Mouse (Mus musculus): ENCODE measurements around the gene Hist2h2ac.
"Not testable (repeated sequence)": the region's sequence is repeated elsewhere in the genome, so short reads cannot be mapped to it uniquely, and the experiment has no call there.

Gene Hist2h2ac

DNA sequence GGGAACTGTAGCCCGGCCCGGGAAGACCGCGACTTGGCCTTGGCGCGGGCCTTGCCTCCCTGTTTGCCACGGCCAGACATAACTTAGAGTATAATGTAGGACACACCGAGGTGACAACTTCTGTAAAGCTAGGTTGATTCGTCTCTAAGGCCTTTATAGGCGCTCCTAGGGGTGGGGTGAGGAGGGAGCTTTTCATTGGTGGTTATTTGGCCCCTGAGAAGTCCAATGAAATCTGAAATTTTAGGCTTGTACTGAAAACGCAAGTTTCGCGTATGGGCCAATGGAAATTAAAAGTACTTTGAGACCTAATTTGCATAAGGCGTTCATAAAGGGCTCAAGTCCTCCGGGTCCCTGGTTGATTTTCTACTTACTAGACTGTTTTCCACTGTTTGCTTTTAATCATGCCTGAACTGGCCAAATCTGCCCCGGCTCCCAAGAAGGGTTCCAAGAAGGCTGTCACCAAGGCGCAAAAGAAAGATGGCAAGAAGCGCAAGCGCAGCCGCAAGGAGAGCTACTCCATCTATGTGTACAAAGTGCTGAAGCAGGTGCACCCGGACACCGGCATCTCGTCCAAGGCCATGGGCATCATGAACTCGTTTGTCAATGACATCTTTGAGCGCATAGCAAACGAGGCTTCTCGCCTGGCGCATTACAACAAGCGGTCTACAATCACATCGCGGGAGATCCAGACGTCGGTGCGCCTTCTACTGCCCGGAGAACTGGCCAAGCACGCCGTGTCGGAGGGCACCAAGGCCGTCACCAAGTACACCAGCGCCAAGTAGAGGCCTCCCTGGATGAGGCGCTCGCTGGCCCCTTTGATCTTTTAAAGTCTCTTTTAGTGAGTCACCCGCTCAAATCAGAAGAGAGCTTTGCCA lies at the start of gene Hist2h2ac, which contains the start of gene Hist2h2be:
TSS of gene Hist2h2ac (minus strand) at position 116 of the 875 bp plus-strand sequence.
TSS of gene Hist2h2be (plus strand) at position 355 of the 875 bp plus-strand sequence.
- peak; percentile 96 for DNase-seq (ENCODE audit: low read depth)

DNA sequence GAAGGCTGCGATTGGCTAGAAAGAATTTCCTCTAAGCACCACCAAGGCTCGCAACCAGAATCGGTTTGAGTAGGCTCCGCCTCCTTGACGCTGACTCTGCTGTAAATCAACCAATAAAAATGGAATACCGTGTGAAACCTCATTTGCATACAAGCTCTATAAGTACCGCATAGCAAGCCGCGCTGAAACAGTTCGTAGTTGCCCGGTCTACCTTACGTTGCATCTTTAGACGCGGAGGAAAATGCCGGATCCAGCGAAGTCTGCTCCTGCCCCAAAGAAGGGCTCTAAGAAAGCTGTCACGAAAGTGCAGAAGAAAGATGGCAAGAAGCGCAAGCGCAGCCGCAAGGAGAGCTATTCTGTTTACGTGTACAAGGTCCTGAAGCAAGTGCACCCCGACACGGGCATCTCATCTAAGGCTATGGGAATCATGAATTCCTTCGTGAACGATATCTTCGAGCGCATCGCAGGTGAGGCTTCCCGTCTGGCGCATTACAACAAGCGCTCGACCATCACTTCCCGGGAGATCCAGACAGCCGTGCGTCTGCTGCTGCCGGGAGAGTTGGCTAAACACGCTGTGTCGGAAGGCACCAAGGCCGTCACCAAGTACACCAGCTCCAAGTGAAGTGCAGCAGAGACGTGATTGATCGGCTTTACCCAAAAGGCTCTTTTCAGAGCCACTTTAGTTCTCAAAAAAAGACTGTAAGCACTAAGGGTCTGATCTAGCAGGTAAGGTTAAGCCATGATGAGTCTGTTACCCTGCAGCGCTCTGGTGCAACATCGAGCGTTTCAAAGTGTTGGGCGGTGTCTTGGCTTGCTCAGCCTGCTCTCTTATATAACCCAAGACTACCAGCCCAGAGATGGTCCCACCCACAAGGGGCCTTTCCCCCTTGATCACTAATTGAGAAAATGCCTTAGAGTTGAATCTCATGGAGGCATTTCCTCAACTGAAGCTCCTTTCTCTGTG lies 49.1 kb upstream of the Hist2h2ac start, which contains the start of gene Hist2h2bb:
TSS of gene Hist2h2bb (plus strand) at position 242 of the 964 bp plus-strand sequence.
- DNase-seq (ENCODE audit: low read depth) = peak; percentile 98

DNA sequence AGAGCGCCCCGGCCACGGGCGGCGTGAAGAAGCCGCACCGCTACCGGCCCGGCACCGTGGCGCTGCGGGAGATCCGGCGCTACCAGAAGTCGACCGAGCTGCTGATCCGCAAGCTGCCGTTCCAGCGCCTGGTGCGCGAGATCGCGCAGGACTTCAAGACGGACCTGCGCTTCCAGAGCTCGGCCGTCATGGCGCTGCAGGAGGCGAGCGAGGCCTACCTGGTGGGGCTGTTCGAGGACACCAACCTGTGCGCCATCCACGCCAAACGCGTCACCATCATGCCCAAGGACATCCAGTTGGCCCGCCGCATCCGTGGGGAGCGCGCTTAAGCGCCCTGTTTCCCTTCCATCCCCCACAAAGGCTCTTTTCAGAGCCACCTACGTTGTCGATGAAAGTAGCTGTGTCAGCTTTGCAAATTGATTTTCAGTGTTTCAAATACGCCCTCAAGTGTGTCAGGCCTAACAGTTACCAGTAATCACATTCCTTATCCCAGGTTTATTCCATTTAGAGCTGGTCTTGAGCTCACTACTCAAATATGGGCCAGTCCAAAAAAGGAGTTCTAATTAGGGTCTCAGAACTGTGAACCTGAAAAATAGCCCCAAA lies 48.2 kb upstream of the Hist2h2ac start:
- DNase-seq (ENCODE audit: low read depth) = not testable (repeated sequence)

DNA sequence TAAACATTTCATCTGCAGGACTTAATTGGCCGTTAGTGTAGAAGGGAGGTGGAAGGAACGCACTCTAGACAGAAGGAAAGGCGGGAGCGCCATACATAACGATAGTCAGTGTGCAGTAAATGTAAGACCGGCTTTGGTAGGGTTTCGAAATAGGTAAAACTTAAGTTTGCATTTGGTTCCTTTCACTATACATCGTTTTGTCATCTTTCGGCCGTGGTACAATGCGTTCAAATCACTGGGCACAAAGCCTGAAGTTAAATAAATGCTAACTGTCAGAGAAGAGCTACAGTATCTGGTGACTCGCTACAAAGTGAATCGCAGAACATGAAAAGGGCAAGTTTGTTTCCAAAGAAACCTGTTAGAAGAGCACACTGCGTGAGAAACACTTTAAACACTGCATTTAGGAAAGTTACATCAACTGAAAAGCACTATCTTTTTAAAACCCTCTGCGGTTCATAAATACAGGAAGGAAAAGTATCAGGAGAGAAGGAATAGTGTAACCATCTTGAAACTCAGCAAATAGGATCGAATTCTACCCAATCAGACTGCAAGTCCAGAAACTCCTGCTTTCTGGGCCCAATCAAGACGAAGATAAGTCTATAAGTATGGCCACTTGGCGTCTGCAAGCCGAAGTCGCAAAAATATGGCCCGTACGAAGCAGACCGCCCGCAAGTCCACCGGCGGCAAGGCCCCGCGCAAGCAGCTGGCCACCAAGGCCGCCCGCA lies 47.5 kb upstream of the Hist2h2ac start, which contains the start of gene Hist2h3b:
TSS of gene Hist2h3b (plus strand) at position 604 of the 725 bp plus-strand sequence.
- DNase-seq (ENCODE audit: low read depth) = peak; percentile 81

DNA sequence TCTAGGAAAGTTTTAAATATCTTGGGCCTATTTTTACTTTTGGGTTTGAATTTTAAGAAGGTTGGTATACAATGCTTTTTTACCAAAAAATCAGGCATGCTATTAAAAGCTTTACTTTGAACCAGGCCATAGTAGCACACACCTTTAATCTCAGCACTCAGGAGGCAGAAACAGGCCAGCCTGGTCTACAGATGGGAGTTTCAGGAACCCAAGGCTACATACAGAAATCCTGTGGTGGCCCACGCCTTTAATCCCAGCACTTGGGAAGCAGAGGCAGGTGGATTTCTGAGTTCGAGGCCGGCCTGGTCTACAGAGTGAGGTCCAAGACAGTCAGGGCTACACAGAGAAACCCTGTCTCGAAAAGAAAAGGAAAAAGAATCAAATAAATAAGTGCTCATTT lies 46.9 kb upstream of the Hist2h2ac start:
- DNase-seq (ENCODE audit: low read depth) = no peak

DNA sequence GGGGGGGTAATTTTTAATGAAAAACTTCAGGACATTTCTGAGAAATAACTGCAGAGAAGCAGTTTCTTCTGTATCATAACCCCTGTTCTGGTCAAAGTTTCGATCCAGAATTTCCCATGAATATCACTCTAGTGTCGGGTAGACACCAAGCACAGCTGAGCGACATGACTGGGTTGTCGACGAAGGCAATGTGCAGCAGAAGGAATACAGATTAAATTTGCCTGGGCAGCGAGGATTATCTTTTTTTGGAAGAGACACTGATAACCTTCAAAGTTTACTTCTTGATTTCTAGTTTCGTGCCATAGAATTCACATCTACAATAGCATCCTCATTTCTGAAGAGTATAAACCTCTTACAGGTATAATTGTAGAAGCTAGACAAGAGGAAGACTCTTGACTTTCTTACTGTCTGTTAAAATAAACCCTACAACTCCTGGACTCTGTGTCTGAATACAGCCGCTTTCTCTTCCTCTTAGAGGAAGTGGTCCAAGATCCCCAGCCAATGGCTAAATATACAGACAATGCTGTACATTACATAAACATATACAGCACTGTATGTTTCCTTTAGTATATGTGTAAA lies 45.5 kb upstream of the Hist2h2ac start:
- DNase-seq (ENCODE audit: low read depth) = no peak

DNA sequence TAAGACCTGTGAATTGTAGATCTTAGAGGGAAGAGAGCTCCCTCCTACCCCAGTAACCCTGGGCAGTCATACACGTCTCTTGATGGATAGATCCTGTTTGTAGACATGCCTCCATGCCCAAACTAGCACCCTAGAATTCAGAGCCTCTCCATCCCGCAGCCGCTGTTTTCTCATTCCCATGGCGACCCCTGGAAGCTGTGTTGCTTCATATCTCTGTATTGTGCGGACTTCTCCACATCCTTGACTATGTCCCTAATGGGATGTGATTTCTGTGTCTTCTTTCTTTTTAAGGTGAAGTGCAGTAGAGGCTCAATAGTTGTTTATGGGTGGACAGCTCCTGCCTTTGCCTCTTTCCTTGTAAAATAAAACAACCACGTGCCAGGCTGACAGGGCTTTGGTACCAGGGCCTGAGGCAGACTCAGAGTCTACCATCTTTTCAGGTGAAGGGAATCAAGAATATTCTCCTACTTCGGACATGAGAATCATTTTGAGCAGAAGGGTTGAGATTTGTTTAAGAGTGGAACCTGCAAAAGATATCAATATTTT lies 43.8 kb upstream of the Hist2h2ac start:
- peak; percentile 39 for DNase-seq (ENCODE audit: low read depth)

DNA sequence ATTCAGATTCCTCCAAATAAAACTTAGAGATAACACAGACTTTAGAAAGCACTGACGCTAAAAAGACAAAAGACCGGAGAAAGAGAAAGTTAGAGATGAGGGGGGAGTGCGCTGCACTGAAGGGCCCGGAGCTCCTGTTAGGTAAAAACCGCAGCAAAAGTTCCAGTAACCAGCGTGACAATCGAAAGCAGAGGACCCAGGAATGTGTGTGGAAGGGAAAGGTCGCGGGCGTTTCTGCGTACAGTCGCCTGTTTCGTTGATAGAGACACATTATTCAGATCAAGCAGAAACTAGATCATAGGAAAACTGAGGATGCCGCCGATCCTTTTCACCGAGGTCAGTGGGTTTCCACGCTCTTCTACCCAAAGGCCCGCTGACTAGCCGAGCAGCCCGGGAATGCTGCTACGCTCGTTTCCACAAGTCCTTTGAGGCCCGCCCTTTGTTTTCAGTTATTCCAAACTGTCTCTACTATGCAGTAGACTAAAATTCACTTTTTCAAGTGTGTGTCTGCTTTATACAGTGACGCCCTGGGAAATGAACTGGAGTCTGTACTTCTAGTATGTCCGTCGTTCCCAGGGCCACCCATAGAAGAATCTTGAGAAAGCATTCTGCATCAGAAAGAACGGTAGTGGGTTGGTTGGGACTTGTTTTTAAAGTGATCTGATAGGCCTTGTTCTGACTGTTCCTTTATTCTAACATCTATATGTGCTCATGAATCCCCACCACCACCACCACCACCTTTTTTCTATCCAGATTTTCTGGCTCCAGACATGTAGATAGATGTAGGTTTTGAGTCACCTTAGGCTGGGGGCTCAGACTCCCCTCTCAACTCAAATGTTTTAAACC lies 43.1 kb upstream of the Hist2h2ac start:
- no peak for DNase-seq (ENCODE audit: low read depth)

DNA sequence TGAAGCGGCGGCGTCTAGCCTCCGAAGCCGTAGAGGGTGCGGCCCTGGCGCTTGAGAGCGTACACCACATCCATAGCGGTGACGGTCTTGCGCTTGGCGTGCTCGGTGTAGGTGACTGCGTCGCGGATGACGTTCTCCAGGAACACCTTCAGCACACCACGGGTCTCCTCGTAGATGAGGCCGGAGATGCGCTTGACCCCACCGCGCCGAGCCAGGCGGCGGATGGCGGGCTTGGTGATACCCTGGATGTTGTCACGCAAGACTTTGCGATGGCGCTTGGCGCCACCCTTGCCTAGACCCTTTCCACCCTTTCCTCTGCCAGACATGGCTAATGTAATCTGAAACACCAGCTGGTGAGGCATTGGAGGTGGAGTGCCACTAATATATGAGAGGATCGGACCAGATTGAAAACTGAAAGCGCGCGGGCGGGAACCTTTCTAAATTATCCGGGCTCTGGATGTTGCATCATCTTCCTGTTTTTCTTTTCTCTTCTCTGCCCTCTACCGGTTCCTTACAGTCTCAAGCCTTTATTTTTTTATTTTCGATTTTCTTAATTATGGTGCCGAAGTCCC lies 42.4 kb upstream of the Hist2h2ac start, which contains the start of gene Hist2h4:
TSS of gene Hist2h4 (minus strand) at position 333 of the 572 bp plus-strand sequence.
- peak; percentile 97 for DNase-seq (ENCODE audit: low read depth)

DNA sequence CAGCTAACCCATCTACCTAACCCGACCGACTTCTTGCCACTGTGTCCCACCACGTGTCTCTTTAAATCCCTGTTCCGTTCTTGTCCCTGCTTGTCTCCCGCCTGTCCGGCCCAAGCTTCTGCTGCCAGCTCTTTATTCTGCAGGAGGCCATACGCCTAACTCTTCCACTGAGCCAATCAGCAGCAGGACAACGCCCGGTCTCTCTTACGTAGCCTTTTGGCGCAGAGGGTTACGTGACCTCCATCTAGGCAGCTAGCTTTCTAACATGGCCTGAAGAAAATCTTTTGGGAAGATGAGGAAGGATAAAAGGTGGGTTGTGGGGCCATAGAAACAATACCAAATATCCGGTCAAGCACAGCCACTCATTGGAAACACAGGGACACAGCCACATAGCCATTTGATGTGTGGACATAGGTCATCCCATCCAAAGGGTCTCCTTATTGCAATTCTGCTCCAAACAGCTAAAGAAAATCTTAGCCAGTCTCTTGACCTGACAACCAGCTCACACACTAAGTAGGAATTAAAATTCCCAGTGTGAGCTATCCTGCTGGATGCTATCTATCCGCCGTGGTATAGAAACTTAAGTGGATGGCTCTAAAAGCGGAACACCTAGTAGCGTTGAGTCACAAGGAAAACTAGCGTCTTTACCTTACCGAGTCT lies 41.7 kb upstream of the Hist2h2ac start:
- peak; percentile 83 for DNase-seq (ENCODE audit: low read depth)

DNA sequence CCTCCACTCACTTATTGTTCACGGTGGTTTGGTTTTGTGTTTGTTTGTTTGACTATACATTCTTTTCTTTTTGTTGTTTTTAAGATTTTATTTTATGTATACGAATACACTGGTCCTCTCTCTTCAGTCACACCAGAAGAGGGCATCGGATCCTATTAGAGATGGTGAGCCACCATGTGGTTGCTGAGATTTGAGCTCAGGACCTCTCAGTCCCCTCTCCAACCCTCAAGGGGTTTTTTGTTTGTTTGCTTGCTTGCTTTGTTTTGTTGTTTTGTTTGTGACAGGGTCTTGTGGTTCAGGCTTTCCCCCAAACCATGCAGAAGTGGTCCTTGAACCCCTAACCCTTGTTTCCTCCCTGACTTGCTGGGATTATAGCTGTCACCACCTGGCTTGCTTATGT lies 40.9 kb upstream of the Hist2h2ac start:
- no peak for DNase-seq (ENCODE audit: low read depth)

DNA sequence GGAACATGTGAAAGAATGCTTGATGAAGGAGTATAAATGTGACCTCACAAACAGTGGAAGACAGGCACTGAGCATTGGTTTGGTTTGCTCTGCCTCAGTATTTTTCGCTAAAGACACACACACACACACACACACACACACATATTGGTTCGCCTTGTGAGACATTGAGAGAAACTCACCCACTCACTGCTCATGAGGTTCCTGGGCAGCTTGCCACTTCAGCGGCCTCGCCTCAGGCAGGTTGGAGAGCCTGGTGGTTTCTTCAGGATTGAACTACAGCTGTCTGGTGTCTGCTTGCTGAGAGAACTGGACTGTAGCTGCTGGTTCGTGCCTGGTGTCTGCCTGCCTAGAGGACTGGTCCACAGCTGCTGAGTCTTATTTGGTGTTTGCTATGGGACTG lies 39.5 kb upstream of the Hist2h2ac start:
- DNase-seq (ENCODE audit: low read depth) = no peak

DNA sequence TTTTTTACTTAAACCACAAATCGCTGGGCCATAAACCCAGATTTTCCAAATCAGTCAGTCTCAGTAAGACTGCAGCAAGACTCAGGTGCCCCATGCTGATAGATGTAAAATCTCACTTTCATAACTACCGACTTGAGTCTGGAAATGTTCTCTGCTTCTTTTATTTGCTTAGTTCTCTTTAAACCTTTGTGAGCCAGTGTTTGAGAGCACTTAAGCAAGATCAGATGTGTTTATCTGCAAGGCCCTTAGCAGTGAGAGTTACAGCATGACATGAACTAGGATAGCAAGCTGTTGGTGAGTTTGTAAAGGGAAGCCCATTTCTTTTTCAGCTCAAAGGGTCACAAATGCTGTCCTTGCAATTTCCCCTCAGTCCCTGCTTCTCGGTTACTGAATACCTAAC lies 36.5 kb upstream of the Hist2h2ac start:
- DNase-seq (ENCODE audit: low read depth) = no peak

DNA sequence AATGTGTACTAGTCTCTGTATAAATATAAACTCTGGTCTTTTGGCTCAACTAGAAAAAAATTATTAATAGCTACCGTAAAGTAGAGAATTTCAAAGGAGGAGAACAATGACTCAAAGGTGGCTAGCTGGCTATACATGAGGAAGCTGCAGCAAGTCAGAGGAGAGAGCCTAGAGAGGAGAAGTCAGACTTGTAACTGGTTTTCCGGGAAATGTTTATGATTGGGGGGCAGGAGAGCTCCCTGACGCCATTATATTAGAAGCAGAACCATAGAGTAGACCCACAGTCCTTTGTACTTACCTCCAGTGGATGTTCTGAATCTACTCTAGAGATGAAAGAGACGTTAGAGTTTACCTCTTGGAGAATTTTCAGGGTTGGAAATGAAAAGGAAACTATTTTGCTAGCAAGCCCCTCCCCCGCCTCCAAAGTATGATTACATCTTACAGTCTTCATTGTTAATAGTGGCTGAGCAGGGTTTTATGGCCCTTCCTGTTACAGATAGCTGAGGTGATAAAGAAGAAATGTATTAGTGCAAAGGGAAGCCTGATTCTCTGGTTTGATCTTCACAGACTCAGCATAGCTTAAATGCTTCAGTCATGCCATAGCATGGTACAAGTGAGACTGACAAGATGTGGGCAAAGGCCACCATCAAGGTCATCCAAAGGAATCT lies 35.4 kb upstream of the Hist2h2ac start:
- DNase-seq (ENCODE audit: low read depth) = no peak

DNA sequence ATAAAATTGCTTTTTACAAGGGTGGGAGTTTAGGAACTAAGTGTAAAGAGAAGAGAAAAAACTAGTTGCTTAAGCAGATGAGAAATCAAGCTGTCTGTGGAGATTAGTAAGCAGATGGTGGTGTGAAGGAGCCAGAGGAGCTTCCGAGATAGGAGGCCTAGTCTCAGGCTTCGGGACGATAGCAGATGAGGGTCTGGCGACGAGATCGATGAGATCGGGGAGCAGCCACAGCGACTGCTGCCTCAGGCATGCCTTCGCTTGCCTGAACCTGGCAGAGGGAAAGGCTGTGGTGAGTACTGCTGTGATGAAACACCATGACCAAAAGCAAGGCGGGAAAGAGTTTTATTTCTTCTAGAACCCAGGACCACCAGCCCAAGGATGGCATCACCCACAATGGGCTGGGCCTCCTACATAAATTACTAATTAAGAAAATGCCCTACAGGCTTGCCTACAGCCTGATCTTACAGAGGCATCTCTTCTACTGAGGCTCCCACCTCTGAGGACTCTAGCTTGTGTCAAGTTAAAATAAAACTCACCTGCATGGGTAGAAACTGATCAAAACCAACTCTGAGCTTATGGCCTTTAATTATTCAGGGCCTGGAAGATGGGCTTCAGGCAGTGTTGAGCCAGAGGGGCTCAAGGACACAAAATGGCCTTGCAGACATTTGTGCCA lies 34.1 kb upstream of the Hist2h2ac start:
- no peak for DNase-seq (ENCODE audit: low read depth)

DNA sequence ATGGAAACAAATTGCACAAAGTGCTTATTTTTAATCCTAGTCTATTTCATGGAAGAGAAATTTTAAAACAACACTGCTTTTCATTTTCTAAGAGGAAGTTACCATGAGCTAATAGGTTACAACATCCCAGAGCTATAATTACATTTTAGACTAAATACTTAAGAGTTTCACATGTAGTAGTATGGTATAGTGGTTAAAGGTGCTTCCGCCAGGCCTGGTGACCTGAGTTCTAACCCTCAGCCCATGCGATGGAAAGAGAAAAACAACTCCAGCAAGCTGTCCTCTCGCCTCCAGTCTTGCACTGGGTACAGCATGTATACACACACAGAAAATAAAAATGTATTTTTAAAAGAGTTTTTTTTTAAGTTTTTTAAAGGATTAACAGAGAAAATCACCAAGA lies 31.1 kb upstream of the Hist2h2ac start:
- DNase-seq (ENCODE audit: low read depth) = no peak

DNA sequence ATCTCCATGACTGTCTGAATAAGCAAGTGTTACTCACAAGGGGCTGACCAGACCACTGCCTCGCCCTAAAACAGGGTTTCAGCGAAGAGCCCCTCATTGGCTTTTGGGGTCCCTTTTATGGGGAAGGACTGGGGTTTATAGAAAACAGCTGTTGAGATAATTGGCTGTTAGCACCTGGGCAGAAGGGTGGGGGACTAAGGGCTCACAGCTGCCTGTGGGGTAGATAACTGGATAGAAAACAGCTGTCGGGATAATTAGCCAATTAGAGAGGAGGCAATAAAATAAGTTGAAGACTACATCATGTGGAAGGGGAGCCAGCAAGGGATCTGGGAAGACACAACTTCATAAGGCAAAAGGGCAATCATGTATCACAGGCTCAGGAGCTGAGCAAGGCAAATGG lies 30.2 kb upstream of the Hist2h2ac start:
- no peak for DNase-seq (ENCODE audit: low read depth)

DNA sequence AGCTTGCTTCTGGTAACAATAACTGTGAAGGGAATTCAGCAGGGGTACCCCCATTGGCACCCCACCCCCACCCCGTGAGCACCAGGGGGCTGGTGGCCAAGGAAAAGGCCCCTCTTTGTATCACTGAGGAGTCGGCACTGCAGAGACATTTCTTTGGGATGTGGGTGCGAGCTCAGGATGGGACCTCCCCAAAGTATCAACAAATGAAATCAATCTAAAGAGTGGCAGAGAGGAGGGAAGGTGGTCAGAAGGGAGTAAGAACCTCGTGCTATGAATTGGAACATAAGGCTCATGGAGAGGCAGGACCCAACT lies 28.3 kb upstream of the Hist2h2ac start:
- DNase-seq (ENCODE audit: low read depth) = no peak
